Mouse (Mus musculus) splenic B cell, adult 2 months (primary cell): Measurements from ENCODE around the gene Cadm3.

Experiments
- DNase-seq: peaks from one replicate; pipeline ENCODE4 v3.0.0-alpha.2; 2011; ENCODE audit warnings: low read depth, low spot score
- H3K27me3 ChIP-seq: 2 replicates; pipeline ENCODE4 v1.6.1; 2012; ENCODE audit warnings: mild to moderate bottlenecking, low read length, moderate library complexity, mixed read lengths; ENCODE audit not compliant: control insufficient read depth, poor library complexity, insufficient read depth, severe bottlenecking
- H3K36me3 ChIP-seq: 2 replicates; pipeline ENCODE4 v1.6.1; 2012; ENCODE audit warnings: mild to moderate bottlenecking, low read length, moderate library complexity, mixed read lengths; ENCODE audit not compliant: control insufficient read depth, poor library complexity, insufficient read depth, severe bottlenecking

Cadm3 gene

DNA sequence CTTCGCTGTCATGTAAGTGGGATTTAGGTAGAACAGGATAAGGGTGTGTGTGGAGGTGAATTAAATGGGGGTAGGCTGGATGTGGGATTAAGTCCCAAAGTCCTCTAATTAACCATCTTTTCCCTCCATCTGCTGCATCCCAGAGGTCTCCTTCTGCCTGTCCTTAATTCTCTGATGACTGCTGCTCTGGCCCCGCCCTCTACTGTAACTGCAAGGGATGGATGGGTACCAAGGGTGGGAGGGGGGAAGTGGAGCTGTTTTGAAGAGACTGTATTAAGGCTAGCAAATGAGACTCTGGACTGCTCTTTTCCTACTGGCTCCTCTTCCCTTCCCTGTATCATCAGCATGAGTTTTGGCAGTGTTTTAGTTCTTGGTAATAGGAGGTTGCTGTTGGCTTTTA is 2.1 kb upstream of the Cadm3 start:
- Histone ChIP-seq H3K36me3 (no peaks in the 10 kb centered on the region), H3K27me3 (no peaks in the 10 kb centered on the region; the same call in 1 of the 2 replicates)
- no peak for DNase-seq

DNA sequence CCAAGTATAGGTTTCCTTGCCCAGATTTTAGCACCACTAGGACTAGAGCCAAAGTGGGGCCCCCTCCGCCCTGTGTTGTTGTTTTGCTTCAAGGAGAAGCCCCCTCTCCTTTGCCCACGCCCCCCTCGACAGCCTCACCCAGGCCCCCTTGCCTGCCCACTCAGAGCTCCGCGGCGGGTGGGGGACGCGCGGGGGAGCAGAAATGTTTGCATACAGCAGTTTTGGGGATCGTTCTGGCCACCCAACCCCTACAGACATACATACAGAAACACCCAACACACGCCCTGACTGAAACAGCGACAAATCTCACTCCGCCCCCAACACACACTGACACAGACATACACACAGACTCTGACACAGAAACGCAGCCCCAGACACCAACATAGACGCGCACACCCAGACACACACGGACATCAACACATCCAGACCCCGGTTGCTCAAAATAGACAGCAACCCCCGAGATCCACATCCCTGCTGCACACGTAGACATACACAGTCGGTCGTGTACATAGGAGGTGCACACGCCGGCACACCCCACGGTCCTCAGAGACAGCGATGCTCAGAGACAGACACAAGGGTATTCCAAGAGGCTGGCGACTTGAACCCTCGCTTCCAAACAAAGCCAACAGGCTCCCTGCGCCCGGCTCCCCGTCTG is 667 bp downstream of the Cadm3 start:
- H3K27me3 ChIP-seq: no peaks in the 10 kb centered on the region; the same call in 1 of the 2 replicates
- DNase-seq: no peak
- no peaks in the 10 kb centered on the region for H3K36me3 ChIP-seq

DNA sequence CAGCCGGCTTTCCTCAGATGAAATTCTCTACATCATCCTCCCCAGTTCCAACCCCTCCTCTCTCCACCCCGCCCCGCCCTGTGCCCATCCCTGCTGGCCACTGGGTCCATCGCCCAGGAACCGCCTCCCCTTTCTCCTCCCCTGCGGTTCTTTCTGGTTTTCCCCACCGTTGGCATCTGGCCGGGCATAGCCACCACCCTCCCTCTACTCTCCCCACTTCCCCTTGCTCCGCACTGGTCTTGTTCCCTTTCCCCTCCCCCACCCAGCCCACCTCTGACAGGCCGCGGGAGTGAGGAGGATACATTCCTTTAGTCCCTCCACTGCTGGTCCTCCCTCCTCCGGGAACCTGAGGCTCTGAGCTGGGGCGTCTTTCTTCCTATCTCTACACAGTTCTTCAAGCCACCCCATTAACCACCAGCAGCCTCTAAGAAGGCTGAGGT is 1.5 kb downstream of the Cadm3 start:
- Histone ChIP-seq H3K36me3 (no peaks in the 10 kb centered on the region), H3K27me3 (no peaks in the 10 kb centered on the region; the same call in 1 of the 2 replicates)
- DNase-seq: peak; percentile 15

DNA sequence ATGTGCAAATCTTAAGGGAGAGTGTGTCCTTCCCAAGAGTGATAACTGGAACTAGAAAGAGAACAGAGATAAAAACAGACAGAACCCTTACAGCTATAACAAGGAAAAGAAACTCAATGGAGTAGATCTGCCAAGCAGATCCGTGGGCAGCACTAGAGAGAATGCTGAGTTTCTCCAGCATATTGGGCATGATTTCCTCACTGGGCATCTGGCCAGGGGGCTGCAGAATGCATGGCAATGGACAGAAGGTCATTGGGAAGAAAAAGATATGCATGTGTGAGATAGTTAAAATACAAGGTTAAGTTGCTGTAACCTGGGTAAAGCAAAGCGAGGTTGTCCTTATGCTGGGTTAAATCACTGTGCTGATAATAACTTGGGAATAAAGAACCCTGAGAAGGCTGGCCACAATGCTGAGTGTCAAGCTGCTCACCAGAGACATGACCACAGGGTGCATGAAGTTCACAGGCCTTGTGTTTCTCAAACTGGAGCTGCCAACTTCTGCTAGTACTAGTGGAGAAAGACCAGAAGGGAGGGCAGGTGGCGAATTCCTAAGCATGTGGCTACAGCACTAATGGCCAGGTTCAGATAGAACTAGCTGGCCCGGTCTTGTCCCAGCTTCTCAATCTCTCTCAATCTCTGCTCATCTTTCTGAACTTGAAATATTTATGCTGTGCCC is 3.2 kb downstream of the Cadm3 start:
- Histone ChIP-seq H3K27me3 (no peaks in the 10 kb centered on the region; the same call in 1 of the 2 replicates), H3K36me3 (no peaks in the 10 kb centered on the region)
- no peak for DNase-seq

DNA sequence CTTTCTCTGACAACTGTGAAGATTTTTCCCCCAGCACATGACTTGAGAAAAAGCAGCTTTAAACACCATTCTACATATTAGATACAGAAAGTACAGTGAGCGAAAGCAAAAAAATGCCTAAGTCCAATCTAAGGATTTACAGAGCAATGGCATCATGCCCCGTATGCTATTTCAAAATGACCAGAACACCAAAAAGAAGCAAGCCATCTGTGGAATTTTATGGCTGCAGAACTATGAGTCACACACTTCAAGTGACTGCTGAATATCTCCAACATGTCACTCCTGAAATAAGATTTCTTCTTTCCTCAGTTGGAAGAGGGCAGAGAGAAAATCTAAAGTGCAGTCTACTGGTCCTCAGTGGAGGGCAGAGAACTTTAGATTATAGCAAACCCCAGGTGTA is 4.1 kb downstream of the Cadm3 start:
- no peak for DNase-seq
- H3K27me3 ChIP-seq: no peaks in the 10 kb centered on the region; the same call in 1 of the 2 replicates
- H3K36me3 ChIP-seq: no peaks in the 10 kb centered on the region

DNA sequence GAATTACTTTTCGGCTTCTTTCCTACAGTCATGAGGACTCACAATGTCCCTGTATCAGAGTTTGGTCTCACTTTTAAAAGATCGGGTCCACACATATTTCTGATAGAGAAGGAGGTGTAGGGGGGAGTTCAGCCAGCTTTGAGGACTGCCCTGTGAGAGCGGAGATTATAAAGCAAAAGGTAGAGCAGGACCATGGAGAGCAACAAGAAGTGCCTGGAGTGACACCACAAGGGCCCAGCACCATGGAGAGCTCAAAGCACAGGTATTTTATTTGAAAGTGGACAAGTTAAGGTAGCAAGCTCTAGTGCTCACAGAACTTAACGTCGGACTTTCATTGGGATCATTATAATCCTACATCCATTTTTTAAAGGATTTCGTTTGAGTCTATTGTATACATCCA is 5.8 kb downstream of the Cadm3 start:
- H3K36me3 ChIP-seq: no peaks in the 10 kb centered on the region
- DNase-seq: peak; percentile 50
- H3K27me3 ChIP-seq: no peaks in the 10 kb centered on the region; the same call in 1 of the 2 replicates

DNA sequence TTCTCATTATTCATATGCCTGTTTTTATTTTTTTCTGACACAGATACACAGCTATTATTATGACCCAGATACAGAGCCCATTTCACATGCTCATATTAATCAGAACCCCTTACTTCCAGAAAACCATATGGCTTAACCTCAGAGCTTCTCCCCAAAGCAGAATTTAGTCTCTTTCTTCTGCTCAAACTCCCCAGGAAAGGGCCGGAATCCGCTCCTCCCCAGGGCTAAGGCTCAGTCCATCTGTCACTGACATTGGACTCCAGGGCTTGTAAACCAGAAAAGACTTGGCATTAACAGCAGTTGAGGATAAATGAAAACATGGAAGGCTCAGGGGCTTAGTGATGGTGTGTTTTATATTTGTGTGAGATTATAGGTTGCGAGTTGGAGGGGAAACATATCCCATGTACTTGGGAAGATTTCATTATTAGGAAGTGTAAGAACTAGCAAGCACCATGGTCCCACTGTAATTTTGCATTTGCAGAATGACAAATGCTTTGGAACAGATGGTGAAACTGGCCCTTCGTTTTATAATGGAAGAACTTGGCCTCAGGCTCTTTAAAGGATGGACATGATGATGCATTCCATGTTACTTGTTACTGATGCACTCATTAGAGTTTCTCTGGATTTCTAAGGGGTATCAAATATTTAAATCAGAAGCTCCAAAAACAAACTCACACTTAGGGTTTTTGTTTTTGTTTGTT is 7.8 kb downstream of the Cadm3 start:
- Histone ChIP-seq H3K36me3 (no peaks in the 10 kb centered on the region), H3K27me3 (no peaks in the 10 kb centered on the region)
- DNase-seq: no peak

DNA sequence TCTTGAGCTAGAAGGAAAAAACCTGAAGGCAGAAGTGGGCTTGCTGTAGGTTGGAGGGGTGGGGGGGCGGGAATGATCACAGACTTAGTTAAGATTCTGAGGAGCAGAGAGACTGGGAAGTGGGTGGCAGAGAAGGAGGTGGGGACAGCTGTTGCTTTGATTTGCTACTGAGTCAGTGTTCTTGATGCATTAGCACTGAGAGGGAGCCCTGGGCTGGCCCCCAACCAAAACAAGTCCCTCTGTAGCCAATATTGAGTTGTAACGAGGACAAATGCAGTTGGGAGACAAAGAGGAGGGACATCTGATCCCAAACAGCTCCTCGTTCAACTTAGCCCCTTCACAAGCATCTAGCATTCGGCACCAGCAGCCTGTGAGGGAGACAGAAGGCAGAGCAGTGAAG is 9.7 kb downstream of the Cadm3 start:
- no peaks in the 10 kb centered on the region for H3K27me3 ChIP-seq
- no peak for DNase-seq
- no peaks in the 10 kb centered on the region for H3K36me3 ChIP-seq

DNA sequence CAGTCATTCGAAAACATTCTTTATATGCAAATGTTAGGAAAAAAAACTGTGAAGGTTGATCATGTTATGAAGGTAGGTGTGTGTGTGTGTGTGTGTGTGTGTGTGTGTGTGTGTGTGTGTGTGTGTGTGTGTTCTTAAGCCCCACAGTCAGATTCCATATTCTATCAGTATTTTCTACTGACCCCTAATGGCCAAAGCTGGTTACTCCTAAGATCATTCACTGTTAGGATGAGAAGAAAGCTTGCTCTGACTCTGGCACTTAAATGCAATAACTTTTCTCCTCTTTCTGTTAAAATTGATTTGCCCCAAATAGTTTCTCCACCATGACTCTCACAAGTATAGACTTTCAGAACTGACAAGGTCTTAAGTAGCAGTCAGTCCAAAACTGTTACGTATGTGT is 10.8 kb downstream of the Cadm3 start:
- DNase-seq: no peak
- no peaks in the 10 kb centered on the region for H3K36me3 ChIP-seq
- no peaks in the 10 kb centered on the region for H3K27me3 ChIP-seq

DNA sequence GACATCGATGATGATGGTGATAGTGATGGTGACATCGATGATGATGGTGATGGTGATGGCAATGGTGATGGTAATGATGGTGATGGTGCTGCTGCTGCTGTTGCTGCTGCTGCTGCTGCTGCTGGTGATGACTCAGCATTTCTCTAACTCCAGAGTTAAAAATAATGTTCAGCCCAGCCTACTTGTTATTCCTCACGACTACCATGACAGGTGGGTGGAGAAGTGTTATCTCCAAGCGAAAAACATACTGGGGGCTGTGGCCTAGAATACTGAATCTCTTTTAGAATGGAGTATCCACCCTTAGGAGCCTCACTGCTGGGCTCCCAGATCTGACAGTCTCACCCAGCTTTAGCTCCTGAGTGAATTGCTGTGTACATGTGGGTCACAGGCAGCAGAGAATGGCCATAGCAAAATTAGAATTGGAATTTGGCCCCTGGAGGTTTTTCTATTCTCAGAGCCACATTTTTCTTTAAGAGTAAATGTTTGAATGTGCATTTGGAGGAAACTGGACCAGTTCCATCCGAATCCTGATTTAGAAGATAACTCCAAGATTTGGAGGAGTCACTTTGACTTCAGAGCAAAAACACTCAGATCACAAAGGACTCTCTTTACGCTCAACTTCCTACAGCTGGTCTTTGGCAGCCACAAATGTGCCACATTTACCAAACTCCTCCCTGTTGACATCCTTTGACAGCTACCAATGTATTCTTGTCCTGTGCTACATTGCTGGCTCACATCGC is 12.2 kb downstream of the Cadm3 start:
- no peak for DNase-seq
- no peaks in the 10 kb centered on the region for H3K36me3 ChIP-seq
- no peaks in the 10 kb centered on the region for H3K27me3 ChIP-seq

DNA sequence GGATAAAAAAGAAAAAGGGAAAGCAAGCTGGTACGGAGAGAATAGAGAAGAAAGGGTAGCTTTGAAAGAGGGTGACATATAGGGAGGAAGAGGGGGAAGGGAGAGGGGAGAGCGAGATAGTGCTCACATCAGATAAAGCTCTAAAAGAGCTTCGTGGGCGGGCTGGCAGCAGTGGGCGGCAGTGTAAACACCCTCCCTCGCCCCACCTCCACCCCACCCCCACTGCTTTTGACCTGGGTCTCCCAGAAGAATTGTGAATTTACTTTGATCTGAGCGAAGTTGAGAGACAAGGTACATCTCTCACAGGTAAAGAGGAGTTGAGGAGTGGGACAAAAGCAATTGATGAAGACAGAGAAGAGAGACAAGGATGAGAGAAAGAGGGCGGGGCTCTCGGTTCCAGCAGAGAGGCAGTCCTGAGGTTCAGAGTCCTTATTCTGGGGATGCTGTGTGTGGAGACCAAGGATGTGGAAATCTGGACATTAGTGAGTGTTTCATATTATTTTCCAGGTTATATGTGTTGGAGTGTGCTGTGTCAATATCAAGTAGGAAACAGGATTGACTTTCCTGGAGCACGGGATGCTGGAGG is 17.0 kb downstream of the Cadm3 start, which contains the start of gene Aim2:
Gene Aim2, plus strand, starts transcription at position 508 of the 586 bp plus-strand sequence.
- no peak for DNase-seq
- Histone ChIP-seq H3K36me3 (no peaks in the 10 kb centered on the region), H3K27me3 (no peaks in the 10 kb centered on the region)

DNA sequence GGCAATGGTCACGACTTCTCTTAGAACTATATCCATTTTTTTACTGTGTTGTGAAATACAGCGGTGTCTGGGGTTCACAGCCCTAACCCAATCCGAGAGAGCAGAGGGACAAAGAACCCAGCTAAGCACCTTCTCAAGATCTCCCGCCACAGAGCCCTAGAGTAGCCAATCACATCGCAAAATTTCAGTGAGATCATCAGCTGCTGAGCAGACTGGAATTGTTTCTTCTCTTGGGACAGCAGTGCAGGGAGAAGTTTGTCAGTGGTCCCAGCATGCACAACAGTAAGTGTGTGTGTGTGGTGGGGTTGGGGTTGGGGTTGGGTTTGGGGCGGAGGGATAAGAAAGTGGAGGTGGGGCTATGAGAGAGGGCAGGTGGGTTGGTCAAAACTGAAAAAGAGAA is 17.5 kb downstream of the Cadm3 start:
- DNase-seq: peak; percentile 75
- Histone ChIP-seq H3K27me3 (no peaks in the 10 kb centered on the region), H3K36me3 (no peaks in the 10 kb centered on the region)

DNA sequence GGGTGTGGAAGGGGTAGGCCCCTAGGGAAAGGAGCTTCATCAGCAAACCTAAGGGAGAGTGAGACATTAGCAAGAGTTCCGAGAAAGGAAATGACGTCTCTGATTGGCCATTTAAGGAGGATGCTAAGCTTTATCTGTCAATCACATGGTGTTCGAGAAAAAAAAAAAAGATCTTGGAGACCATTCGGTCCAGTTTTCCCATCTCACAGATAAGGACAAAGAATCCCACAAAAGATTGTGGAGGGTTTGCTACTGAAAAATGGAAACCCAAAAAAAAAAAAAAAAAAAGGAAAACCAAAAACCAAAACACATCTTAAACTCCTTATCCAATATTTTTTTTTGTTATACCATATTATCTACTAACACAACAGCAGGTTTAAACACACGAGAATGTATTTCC is 18.3 kb downstream of the Cadm3 start:
- DNase-seq: no peak

DNA sequence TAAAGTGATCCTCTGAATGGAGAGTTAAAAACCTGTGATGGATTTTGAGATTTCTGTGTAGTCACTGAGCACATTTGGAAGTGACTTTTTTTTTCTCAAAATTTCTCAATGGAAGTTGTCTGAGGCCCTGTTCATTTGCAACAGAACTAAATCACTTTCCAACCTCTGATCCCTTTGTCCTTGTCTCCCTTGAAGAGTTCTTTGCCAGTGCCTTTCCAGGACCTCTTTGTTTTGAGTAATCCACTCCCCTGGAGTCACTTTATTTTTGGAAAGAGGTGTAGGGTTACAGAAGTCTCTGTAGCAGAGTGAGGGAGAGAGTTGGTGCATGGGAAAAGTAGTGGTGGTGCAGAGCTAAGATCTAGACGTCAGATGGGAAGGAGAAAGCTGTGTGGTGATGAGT is 19.0 kb downstream of the Cadm3 start:
- Histone ChIP-seq H3K36me3 (no peaks in the 10 kb centered on the region), H3K27me3 (no peaks in the 10 kb centered on the region)
- DNase-seq: no peak

More for the DNA sequence above, 18.3 kb downstream of the Cadm3 start:
- Histone ChIP-seq H3K36me3 (no peaks in the 10 kb centered on the region), H3K27me3 (no peaks in the 10 kb centered on the region)
